Mouse (Mus musculus) right cerebral cortex, adult 18-20 months (tissue): ENCODE results near the gene Cacna2d2.
"Not testable (repeated sequence)": the region's sequence is repeated elsewhere in the genome, so short reads cannot be mapped to it uniquely, and the experiment has no call there.

Experiments
- DNase-seq: peaks from one replicate; pipeline ENCODE4 v3.0.0; 2022; ENCODE audit warnings: mixed read lengths

The Cacna2d2 gene

DNA sequence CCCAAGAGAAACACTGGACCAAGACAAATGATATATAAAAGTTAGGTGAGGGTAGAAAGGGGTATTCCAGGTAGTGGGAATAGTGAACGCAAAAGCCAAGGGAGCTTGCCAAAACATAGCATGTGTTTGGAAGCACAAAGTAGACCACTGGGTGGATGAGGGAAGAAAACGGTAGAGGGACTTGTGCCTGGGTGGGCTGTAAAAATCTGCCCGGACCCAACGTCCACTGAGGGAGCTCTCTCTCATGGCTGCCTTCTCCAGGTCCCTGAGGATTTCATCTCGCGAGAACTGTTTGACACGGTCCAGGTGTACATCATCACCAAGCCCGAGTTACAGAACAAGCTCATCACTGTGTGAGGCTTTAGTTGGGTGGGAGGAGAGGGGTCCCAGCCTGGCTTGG is 143.3 kb downstream of the Cacna2d2 start:
- DNase-seq = no peak

DNA sequence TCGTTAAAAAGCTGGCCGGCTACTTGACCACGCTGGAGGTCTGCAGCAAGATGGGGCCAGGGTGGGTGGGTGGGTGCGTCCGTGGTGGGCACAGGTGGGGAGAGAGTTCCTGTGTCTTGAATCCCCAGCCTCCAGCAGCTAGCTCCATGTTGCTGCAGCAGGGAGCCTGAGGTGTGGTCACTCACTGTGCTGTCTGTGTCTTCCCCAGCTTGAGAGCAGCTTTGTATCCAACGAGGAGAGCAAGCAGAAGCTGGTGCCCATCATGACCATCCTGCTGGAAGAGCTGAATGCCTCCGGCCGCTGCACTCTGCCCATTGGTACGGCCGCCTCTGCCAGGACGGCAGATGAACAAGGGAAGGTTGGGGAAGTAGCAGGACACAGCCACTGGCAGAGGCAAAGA is 143.9 kb downstream of the Cacna2d2 start:
- no peak for DNase-seq

DNA sequence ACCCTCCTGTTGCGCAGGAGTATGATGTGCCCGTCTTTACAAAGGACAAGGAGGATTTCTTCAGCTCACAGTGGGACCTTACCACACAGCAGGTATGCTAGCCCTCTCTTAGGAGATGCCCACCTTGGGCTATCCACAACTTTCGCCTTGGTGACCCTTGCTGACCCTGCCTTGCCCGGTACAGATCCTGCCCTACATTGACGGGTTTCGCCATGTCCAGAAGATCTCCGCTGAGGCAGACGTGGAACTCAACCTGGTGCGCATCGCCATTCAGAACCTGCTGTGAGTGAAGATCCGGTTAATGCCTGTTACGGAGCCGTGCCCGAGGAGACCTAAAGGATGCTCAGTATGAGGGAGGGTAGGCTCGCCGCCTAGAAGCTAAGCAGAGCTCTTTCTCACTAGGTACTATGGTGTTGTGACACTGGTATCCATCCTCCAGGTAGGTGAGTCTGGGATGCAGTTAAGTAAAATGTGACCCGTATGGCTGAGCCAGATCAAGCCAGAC is 144.8 kb downstream of the Cacna2d2 start:
- no peak for DNase-seq

DNA sequence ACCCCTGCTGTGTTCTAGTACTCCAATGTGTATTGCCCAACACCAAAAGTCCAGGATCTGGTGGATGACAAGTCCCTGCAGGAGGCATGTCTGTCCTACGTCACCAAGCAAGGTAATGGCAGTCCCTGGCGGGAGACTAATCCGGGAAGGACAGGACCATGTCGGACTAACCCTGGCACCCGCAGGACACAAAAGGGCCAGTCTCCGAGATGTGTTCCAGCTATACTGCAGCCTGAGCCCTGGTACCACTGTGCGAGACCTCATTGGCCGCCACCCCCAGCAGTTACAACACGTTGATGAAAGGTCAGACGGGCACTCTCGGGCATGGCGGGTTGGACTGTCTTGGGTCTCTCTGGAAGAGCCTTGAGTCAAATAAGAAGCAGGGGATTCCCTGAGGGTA is 145.3 kb downstream of the Cacna2d2 start:
- no peak for DNase-seq

DNA sequence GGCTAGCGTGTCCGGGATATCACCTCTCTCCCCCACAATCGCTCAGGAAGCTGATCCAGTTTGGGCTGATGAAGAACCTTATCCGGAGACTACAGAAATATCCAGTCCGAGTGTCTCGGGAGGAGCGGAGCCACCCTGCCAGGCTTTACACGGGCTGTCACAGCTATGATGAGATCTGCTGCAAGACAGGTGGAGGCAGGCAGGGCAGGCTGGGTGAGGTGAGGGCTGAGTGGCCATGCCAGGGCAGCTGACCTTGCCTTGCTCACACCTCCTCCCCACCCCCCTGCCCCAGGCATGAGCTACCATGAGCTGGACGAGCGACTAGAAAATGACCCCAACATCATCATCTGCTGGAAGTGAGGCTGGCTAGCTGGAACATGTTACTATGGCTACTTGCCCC is 145.8 kb downstream of the Cacna2d2 start:
- no peak for DNase-seq

DNA sequence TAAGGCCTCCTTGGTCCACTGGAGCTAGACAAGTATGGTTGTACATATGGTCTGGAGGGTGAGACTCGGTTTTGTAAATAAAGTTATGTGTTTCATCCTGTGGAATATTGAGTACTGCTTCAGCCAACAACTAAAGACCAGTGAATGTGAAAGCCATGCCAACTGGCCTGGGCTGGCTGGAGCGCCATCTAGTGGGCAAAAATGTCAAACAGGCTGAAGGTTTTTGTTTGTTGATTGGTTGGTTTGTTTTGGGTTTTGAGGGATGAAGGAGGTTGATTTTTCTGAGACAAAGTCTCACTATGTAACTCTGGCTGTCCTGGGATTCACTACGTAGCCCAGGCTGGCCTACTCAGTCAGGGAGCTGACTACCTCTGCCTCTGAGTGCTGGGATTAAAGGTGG is 146.2 kb downstream of the Cacna2d2 start:
- peak; percentile 53 for DNase-seq

DNA sequence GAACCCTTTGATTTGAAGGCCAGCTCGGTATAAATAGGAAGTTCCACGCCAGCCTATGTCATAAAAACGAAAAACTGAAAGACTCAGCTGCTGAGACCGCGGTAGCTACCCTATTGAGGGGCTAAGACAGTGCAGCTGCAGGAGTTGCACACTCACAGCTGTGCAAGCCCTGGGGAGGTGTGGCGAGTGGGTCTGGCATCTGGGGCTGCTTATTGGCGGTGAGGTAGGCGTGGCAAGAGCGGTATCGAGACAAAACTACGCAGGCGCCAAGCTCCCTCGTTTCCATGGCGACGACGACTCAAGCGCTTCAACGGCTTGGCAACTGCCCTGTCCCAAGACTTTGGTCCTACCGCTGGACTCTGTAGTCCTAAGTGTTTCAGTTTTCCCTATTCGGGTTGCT is 147.6 kb downstream of the Cacna2d2 start, which contains the start of gene Zmynd10:
Gene Zmynd10, plus strand, starts transcription at position 273 of the 400 bp plus-strand sequence.
- peak; percentile 92 for DNase-seq

DNA sequence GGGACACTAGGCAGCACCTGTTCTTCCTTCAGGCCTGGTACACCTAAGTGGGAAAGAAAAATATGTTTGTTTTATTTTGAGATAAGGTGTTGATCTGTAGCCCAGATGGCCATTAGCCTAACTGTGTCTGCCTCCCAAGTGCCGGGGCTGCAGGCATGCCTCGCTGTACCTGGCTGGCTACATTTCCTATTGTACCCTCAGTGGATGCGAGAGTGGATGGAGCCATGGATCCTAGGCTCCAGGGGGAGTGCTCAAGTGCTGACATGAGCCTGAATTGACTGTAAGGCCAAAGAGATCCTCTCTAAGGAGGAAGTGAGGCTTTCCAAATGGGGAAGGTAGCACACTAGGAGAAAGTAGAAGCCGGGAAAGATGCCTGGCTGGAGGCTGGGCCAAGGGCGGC is 148.5 kb downstream of the Cacna2d2 start:
- DNase-seq = no peak

DNA sequence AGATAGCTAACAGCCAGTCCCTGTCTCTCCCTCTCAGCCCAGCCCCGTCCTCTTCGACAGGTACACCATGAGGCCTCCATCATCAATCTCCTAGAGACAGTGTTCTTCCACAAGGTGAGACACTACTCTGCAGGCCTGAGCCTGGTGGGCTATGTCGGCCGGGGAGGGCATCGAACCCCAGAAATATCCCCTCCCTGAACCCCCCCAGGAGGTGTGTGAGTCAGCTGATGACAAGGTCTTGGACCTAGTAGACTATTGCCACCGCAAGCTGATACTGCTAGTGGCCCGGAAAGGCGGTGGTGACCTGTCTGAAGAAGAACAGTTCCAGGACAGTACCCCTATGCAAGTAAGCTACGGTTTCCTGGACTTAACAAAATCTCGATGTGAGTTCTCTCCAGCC is 149.4 kb downstream of the Cacna2d2 start:
- no peak for DNase-seq

DNA sequence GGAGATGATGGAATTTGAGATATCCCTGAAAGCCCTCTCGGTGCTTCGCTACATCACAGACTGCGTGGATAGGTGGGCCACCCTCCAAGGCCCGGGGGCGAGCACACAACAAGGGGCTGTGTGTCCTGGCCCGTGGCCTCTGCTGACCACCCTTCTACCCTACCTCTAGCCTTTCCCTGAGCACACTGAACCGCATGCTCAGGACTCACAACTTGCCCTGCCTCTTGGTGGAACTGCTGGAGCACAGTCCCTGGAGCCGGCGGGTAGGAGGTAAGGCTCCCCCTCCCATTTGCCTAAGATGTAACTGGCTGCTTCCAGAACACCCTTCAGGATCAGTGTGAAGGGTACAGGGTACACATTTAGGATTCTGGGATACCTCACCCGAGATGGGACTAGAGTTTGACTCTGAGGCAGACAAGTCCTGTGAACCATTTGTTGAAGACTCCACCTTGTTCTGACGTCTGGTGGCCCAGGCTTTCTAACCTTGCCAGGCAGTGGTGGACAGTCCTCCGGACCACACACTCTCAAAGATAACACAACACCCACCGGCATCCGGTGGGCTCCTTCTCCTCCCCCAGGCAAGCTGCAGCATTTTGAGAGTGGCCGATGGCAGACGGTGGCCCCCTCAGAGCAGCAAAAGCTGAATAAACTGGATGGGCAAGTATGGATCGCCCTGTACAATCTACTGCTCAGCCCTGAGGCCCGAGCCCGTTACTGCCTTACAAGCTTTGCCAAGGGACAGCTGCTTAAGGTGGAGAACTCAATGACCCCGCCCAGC is 150.1 kb downstream of the Cacna2d2 start:
- no peak for DNase-seq

DNA sequence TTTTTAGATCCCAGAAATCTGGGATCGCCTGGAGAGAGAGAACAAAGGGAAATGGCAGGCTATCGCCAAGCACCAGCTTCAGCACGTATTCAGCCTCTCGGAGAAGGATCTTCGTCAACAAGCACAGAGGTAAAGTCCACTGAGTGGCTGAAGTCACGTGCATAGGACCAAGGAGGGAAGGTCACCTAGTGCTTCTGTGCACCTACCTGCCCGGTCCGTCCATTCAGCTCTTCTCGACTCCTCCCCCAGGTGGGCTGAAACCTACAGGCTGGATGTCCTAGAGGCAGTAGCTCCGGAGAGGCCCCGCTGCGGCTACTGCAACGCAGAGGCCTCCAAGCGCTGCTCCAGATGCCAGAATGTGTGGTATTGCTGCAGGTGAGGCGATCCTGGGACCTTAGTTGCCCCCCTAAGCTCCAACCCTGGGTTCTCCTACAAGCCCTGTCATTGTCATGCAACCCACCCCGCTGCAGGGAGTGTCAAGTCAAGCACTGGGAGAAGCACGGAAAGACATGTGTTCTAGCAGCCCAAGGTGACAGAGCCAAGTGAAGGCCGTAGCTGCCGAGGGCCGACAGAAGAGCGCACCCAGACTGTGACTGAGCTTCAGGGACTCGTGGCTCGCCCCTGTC is 151.2 kb downstream of the Cacna2d2 start:
- DNase-seq = no peak

DNA sequence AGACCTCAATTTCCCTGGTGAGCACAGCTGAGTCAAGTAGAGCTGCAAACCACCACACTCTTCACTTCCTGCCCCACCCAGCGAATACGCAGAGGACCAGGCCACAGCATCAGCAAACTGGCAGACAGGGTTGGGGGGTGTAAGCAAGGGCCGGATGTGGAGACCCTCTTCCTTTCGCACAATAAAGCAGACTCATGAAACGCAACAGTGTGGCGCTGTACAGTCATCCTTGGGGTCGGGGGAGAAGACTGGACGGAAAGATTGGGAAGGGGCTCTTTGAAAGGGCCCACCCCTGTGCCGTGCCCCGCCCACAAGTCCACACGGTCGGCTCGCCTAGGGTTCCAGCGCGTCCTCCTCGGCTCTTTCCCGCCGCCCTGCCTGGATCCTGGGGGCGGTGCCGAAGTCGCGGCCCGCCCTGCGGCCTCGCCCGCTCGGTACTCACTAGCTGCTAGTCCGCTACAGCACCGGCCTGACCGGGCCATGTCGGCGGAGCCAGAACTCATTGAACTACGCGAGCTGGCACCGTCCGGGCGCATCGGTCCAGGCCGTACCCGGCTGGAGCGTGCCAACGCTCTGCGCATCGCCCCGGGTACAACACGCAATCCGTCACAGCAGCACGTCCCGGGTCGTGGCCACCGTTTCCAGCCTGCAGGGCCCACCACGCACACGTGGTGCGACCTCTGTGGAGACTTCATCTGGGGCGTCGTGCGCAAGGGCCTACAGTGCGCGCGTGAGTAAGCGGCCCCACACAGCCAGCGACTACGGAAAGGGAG is 151.9 kb downstream of the Cacna2d2 start, which contains the start of gene Rassf1:
Gene Rassf1, plus strand, starts transcription at position 439 of the 773 bp plus-strand sequence.
- DNase-seq = no peak

DNA sequence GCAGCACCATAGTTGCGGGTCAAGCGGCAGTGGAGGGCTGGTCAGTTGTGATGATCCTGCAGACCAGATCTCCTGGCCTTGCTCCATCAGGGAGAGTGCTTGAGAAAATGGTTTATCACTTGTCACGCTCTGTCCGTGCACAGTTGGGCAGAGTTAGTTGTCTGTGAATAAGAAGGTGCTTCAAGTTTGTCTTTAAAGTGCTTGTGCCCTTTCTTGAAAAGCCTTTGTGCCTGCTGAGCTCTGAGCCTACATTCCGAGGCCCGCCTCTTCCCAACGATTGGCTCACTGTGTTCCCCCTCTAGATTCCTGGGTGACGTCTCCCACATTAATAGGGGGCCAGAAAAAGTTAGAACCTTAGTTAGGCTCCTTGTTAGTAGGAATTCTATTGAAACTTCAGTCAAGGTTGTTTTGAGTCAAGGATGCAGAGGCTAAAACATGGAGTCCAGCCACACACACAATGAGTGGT is 152.5 kb downstream of the Cacna2d2 start:
- DNase-seq = no peak

DNA sequence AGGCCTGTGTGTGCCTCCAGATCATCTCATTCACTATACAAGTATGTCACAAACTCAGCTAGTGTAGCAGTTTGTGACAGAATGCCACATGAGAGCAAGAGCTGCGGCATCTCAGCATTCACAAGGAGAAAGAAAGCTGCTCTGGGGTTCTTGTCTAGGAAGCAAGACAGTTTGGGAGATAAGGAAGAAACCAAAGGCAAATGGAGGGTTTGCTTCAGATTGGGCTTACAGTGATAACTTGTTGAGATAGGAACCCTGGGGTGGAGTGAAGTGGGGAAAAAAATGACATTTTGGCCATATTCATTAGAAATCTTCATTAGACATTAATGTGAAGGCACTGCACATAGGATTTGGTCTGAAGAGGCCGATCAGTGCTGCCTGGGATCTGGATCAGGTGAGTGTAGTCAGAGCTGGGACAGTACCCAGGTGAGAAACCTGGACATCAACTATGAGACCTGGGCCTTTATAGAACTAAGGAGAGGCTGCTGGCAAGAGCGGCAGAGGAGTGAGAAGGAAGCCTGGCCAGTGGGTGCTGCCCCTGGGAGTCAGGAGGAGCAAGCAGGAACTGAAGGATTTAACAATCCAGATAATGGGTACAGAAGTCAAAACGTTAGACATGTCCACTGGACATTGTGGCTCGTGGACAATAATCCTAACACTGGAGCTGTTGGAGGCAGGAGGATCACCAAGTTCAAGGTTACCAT is 153.4 kb downstream of the Cacna2d2 start:
- no peak for DNase-seq

DNA sequence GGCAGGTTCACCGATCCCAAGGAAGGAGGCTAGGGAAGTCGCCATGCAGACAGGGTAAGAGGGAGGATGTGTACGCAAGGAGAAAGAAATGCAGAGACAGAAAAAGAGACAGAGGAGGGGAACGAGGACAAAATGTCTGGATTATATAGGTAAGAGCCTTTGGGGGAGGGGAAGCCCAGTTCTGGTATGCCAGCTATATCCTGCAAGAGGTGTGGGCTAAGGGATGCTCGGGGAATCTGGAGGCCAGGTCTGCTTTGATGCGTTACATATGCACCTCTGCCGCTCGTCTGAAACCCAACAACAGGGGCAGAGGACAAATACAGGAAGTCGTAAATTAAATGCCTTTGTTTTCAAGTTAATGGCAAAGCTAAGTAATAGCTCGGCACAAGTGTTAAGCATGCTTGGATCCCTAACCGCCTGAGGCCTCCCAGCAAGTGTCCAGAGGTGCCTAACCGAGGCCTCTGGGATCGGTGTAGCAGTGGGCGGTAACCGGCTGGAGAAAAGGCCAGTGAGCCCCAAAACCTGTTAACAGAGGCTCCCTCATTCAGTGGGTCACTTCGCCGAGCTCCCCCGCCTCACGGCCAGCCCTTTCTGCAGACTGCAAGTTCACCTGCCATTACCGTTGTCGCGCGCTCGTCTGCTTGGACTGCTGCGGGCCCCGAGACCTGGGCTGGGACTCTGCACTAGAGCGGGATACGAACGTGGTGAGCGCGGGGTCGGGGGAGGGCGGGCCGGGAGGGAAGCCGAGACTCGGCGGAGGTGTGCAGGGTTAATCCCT is 154.3 kb downstream of the Cacna2d2 start:
- no peak for DNase-seq

DNA sequence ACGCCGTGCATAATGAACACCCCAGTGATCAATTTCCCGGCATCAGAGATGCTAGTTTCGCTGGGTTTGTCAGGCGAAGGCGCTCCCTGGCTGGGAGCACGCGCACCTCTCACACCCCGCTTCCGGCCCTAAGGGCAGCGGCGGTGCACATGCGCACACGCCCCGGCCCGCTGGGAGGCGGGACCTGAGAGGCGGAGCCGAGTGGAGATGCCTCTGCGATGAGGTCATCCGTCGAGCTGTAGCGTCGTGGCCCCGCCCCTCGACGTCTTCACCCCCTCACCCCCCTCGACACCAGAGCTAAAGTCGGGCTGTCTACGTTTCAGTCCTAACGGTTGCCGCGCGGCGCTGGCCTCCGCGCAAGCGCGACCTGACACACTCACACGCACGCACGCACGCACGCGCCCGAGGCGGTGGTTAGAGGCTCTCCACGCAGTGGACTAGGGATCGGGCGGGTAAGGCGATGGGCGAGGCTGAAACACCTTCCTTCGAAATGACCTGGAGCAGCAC is 155.0 kb downstream of the Cacna2d2 start:
- DNase-seq = peak; percentile 96

DNA sequence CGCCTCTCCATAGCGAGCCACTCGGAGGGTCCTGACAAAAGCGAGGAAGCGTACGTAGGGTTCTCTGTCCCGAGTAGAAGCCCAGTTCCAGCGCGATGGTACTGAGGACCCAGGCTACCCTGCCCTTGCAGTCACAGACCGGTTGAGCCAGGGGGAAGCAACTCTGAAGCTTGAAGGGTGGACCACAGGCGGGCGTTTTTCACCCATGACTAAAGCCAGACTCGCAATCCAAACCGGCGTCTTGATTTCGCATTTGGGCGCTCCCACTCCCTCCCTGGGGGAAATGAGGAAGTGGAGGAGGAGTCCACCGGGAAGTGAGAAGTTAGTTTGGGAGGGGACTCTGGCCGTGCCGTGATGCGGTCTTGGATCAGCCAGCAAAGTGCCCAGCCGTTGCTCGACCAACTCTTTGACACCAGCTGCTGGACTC is 155.6 kb downstream of the Cacna2d2 start:
- DNase-seq = no peak

DNA sequence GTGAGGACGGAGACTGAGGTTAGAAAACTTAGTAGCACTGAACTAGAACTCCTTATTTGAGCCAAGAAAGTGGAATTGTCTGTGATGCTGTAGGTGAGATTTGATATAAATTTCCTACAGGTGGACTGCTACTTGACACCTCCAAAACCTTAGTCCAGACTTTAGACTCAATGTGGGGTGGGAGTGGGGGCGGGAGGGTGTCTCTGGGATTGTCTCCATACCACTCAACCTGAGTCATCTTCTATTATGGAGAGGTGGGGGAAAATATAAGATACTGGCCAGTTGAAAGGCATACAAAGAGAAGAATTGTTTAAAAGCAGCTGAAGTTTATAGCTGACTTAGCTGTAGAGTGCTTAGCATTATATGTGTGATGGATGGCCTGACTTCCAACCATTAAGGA is 156.3 kb downstream of the Cacna2d2 start:
- no peak for DNase-seq

DNA sequence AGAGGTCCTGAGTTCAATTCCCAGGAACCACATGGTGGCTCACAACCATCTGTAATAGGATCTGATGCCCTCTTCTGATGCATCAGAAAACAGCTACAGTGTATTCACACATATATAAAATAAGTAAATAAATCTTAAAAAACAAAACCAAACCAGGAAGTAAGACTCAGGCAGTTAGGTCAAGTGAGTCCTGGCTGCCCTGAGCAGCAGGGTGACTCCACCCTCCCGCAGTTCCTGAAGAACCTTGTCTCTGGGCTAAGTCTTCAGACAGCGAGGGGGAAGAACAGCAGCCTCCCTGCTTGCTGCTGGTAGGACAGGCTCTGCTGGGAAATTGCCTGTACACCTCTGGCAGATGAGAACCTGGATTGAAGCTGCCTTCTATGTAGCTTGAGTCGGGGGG is 156.9 kb downstream of the Cacna2d2 start:
- DNase-seq = no peak

DNA sequence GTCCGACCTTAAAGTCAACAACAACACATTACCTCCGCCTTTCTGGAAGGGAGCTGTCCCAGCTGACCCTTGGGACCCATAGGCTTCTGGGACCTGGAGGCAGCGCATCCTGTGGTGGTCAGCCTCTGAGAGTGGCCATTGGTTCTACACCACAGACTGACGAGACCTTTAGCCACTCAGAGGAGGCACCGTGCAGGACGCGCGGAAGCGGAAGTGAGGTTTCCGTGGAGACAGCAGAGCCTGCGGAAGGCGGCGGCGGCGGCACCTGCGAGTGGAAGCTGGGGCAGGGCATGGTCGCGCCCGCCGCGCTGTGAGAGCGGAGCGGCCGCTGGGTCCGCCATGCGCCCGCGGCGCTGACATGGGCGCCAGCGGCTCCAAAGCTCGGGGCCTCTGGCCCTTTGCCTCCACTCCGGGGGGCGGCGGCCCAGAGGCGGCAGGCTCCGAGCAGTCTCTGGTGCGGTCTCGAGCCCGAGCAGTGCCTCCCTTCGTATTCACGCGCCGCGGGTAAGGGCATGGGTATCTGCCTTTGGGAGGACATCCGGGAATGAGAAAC is 163.7 kb downstream of the Cacna2d2 start, which contains the start of gene Tusc2:
Gene Tusc2, plus strand, starts transcription at position 227 of the 553 bp plus-strand sequence.
- DNase-seq = peak; percentile 98

DNA sequence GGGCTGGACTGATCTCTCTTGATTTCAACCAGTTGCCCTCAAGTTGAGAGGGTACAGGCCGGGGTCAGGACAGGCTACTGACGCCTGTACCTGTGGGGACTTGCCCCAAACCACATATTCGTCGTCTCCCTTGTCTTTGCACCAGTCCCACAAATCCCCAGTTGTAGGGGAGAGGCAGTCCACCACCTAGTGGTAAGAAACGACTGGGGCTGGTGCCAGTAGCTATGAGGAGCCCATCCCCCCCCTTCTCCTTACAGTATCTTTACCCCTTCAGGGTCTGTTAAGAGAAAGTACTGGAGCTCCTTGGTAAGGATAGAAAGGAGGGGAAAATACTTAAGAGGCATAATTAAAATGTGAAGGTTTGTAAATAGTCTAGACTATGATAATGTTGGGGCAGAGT is 166.1 kb downstream of the Cacna2d2 start:
- not testable (repeated sequence) for DNase-seq
